Mouse (Mus musculus): ENCODE results near the gene Lrp10.
A peak's percentile ranks its signal among the peaks of the same experiment; 100 is the strongest.

- peak; percentile 41; the same call in 1 of the 2 replicates for TF ChIP-seq POLR2A (IDR thresholded peaks at IDR 0.05; ENCODE audit: low read depth, low read length)
- TF ChIP-seq CTCF (IDR thresholded peaks at IDR 0.05; ENCODE audit: extremely low read depth, insufficient read depth, insufficient read length, insufficient replicate concordance), result no peak
Observed at GRCm38 (mm10) chr14:54426689-54427398, 37.1 kb upstream of the Lrp10 start, which contains the start of gene Mrpl52.

All from spleen, adult 2 months (tissue).